Mouse (Mus musculus) kidney, embryonic 16.5 days (tissue): ENCODE data around the gene Mdga1. TPM values are rescaled to one million over a fixed set of nuclear protein-coding genes. Genes with fewer than 3 reads are reported as not detected.
A peak's percentile ranks its signal among the peaks of the same experiment; 100 is the strongest.

Experiments
- ATAC-seq: fragments of 200-750 bp; cut with Nextera tagmentation; 2 replicates; pipeline ENCODE4 v1.8.0; 2017; ENCODE audit warnings: moderate TSS enrichment; ENCODE audit not compliant: low FRiP score, low TSS enrichment
- H3K27ac ChIP-seq: fragments of 300-500 bp; sonication (generic); 2 replicates; pipeline ENCODE4 v1.5.1; 2014; ENCODE audit warnings: low read length
- H3K27me3 ChIP-seq: fragments of 300-500 bp; sonication (generic); 2 replicates; pipeline ENCODE4 v1.6.1; 2014; ENCODE audit warnings: low read length, control low read depth, mixed read lengths; ENCODE audit not compliant: insufficient read depth
- H3K36me3 ChIP-seq: fragments of 300-500 bp; sonication (generic); 2 replicates; pipeline ENCODE4 v1.6.1; 2014; ENCODE audit warnings: low read length, control low read depth, mixed read lengths; ENCODE audit not compliant: insufficient read depth
- H3K4me1 ChIP-seq: fragments of 300-500 bp; sonication (generic); 2 replicates; pipeline ENCODE4 v1.6.1; 2014; ENCODE audit warnings: low read length, control low read depth, mixed read lengths; ENCODE audit not compliant: insufficient read depth
- H3K4me2 ChIP-seq: fragments of 300-500 bp; sonication (generic); replicated peaks from 2 replicates; pipeline ENCODE4 v1.6.1; 2014; ENCODE audit warnings: low read depth, low read length
- H3K4me3 ChIP-seq: fragments of 300-500 bp; sonication (generic); 2 replicates; pipeline ENCODE4 v1.5.1; 2014; ENCODE audit warnings: mild to moderate bottlenecking, low read length
- H3K9ac ChIP-seq: fragments of 300-500 bp; sonication (generic); replicated peaks from 2 replicates; pipeline ENCODE4 v1.6.1; 2014; ENCODE audit warnings: low read length
- H3K9me3 ChIP-seq: fragments of 300-500 bp; sonication (generic); 2 replicates; pipeline ENCODE4 v1.6.1; 2016; ENCODE audit warnings: low read length, control low read depth
- WGBS: fragments of 180-500 bp; shearing (Covaris S2); extraction: QIAGEN DNeasy Blood & Tissue Kit; methylation state at CpG from one replicate; pipeline ENCODE4 v1.1.7; 2014; 5-methylcytosine and 5-hydroxymethylcytosine counted together
- polyA plus RNA-seq: library from polyadenylated mRNA; unstranded; fragments of >200 nt; fragmentation: Nextera tagmentation; extraction: Ambion mirVana; gene quantifications from 2 replicates; pipeline ENCODE4 v1.2.1, GENCODE M21; 2015

The Mdga1 gene
- polyA plus RNA-seq, 1 experiment from 2014 or later: 2.4 TPM

- no peak overlapping the region for H3K9ac ChIP-seq
- no peaks in the 10 kb centered on the region for H3K36me3 ChIP-seq
- H3K4me3 ChIP-seq: no peak overlapping the region
- no peak overlapping the region for H3K27ac ChIP-seq
- no peak overlapping the region for H3K4me2 ChIP-seq
- ATAC-seq: no peak
- H3K4me1 ChIP-seq: peaks cover 12% of the 10 kb centered on the region
- H3K9me3 ChIP-seq: peaks cover 4% of the 10 kb centered on the region; the same call in 1 of the 2 replicates
- H3K27me3 ChIP-seq: no peaks in the 10 kb centered on the region
- WGBS: 79% methylated on average over 6 of the region's 6 CpGs
Measured at GRCm38 (mm10) chr17:29932753-29933152, 37.1 kb downstream of the Mdga1 start.

- Histone ChIP-seq H3K36me3 (no peaks in the 10 kb centered on the region), H3K4me1 (peaks cover 12% of the 10 kb centered on the region), H3K9ac (no peak overlapping the region), H3K4me2 (no peak overlapping the region), H3K9me3 (peaks cover 4% of the 10 kb centered on the region; the same call in 1 of the 2 replicates), H3K27me3 (no peaks in the 10 kb centered on the region), H3K27ac (no peak overlapping the region), H3K4me3 (no peak overlapping the region)
- WGBS: 86% methylated on average over 31 of the region's 31 CpGs
- no peak for ATAC-seq
Measured at GRCm38 (mm10) chr17:29931224-29931945, 38.5 kb downstream of the Mdga1 start.

- peak; percentile 66 for ATAC-seq
- no peaks in the 10 kb centered on the region for H3K36me3 ChIP-seq
- peaks cover 4% of the 10 kb centered on the region; the same call in 1 of the 2 replicates for H3K9me3 ChIP-seq
- H3K27ac ChIP-seq: no peak overlapping the region
- peak overlapping the region; percentile 24; the same call in 1 of the 2 replicates for H3K4me2 ChIP-seq
- 27% methylated on average over 16 of the region's 16 CpGs for WGBS
- no peaks in the 10 kb centered on the region for H3K27me3 ChIP-seq
- no peak overlapping the region for H3K4me3 ChIP-seq
- no peak overlapping the region for H3K9ac ChIP-seq
- H3K4me1 ChIP-seq: peaks cover 12% of the 10 kb centered on the region
Measured at GRCm38 (mm10) chr17:29928751-29929237, 41.1 kb downstream of the Mdga1 start.

- H3K27ac ChIP-seq: no peak overlapping the region
- peaks cover 15% of the 10 kb centered on the region for H3K4me1 ChIP-seq
- H3K9me3 ChIP-seq: peaks cover 4% of the 10 kb centered on the region; the same call in 1 of the 2 replicates
- no peak for ATAC-seq
- WGBS: 67% methylated on average over 26 of the region's 26 CpGs
- no peak overlapping the region for H3K4me3 ChIP-seq
- no peaks in the 10 kb centered on the region for H3K27me3 ChIP-seq
- no peak overlapping the region for H3K9ac ChIP-seq
- no peak overlapping the region for H3K4me2 ChIP-seq
- H3K36me3 ChIP-seq: no peaks in the 10 kb centered on the region
Measured at GRCm38 (mm10) chr17:29925608-29926606, 44.0 kb downstream of the Mdga1 start.

GRCm38 (mm10) chr17:29920089-29920488, 49.8 kb downstream of the Mdga1 start:
- no peaks in the 10 kb centered on the region for H3K27me3 ChIP-seq
- H3K4me3 ChIP-seq: no peak overlapping the region
- H3K9me3 ChIP-seq: peaks cover 4% of the 10 kb centered on the region; the same call in 1 of the 2 replicates
- no peak for ATAC-seq
- H3K9ac ChIP-seq: no peak overlapping the region
- H3K4me2 ChIP-seq: no peak overlapping the region
- no peak overlapping the region for H3K27ac ChIP-seq
- H3K4me1 ChIP-seq: 0 out of 2 replicates have a peak, but pooled peaks cover 5% of the 10 kb centered on the region
- WGBS: 53% methylated on average over 6 of the region's 6 CpGs
- no peaks in the 10 kb centered on the region for H3K36me3 ChIP-seq

- H3K9ac ChIP-seq: no peak overlapping the region
- H3K27ac ChIP-seq: no peak overlapping the region
- H3K4me1 ChIP-seq: 0 out of 2 replicates have a peak, but pooled peaks cover 5% of the 10 kb centered on the region
- H3K27me3 ChIP-seq: no peaks in the 10 kb centered on the region
- H3K4me2 ChIP-seq: no peak overlapping the region
- H3K4me3 ChIP-seq: no peak overlapping the region
- H3K9me3 ChIP-seq: peaks cover 4% of the 10 kb centered on the region; the same call in 1 of the 2 replicates
- H3K36me3 ChIP-seq: no peaks in the 10 kb centered on the region
- no peak for ATAC-seq
- WGBS: 77% methylated on average over 3 of the region's 3 CpGs
Measured at GRCm38 (mm10) chr17:29919552-29919920, 50.4 kb downstream of the Mdga1 start.

GRCm38 (mm10) chr17:29918791-29919551, 50.9 kb downstream of the Mdga1 start:
- no peak for ATAC-seq
- Histone ChIP-seq H3K4me2 (no peak overlapping the region), H3K4me3 (no peak overlapping the region), H3K27me3 (no peaks in the 10 kb centered on the region), H3K36me3 (no peaks in the 10 kb centered on the region), H3K9me3 (no peaks in the 10 kb centered on the region; the same call in 1 of the 2 replicates), H3K27ac (no peak overlapping the region), H3K4me1 (0 out of 2 replicates have a peak, but pooled peaks cover 5% of the 10 kb centered on the region), H3K9ac (no peak overlapping the region)
- WGBS: 66% methylated on average over 13 of the region's 13 CpGs

- H3K4me3 ChIP-seq: no peak overlapping the region
- H3K4me2 ChIP-seq: no peak overlapping the region
- 9% methylated on average over 3 of the region's 3 CpGs for whole genome bisulfite sequencing
- H3K9ac ChIP-seq: no peak overlapping the region
- H3K27ac ChIP-seq: no peak overlapping the region
- H3K36me3 ChIP-seq: no peaks in the 10 kb centered on the region
- no peaks in the 10 kb centered on the region for H3K27me3 ChIP-seq
- no peaks in the 10 kb centered on the region for H3K9me3 ChIP-seq
- H3K4me1 ChIP-seq: peaks cover 11% of the 10 kb centered on the region
- no peak for ATAC-seq
Measured at GRCm38 (mm10) chr17:29916968-29917367, 52.9 kb downstream of the Mdga1 start.

GRCm38 (mm10) chr17:29915820-29916219, 54.1 kb downstream of the Mdga1 start:
- H3K36me3 ChIP-seq: no peaks in the 10 kb centered on the region
- no peaks in the 10 kb centered on the region for H3K9me3 ChIP-seq
- H3K4me2 ChIP-seq: no peak overlapping the region
- peaks cover 7% of the 10 kb centered on the region for H3K4me1 ChIP-seq
- H3K27me3 ChIP-seq: no peaks in the 10 kb centered on the region
- no peak overlapping the region for H3K9ac ChIP-seq
- 49% methylated on average over 10 of the region's 10 CpGs for WGBS
- no peak for ATAC-seq
- H3K4me3 ChIP-seq: no peak overlapping the region
- no peak overlapping the region for H3K27ac ChIP-seq
